ENCODE assay signal across 19 mouse cellular contexts in genomic region chr7:143288135-143288534, GRCm38 (mm10).
DNase-seq lines count a peak whose midpoint lies in the region; ATAC-seq and TF ChIP-seq lines count a peak whose summit lies in the region.
"Had no signal": no experiment of that assay in that cellular context is flagged by ENCODE, and none has a peak within 500 bp of the region (broad histone marks: within the 10 kb centered on the region; RNA-seq: fewer than 3 reads in every experiment).

No protein-coding gene starts in this region.

- H3K9me3 ChIP-seq in kidney, embryonic 16.5 days (ENCODE audit: low read length) = no peaks in the 10 kb centered on the region
- no peaks in the 10 kb centered on the region for H3K9me3 ChIP-seq in liver, embryonic 16.5 days (replicated peaks; ENCODE audit: control insufficient read depth, low read length)
- H3K9me3 ChIP-seq in liver, postnatal 0 days (ENCODE audit: low read length) = no peaks in the 10 kb centered on the region
- H3K9me3 ChIP-seq: embryonic facial prominence, embryonic 12.5 days; forebrain, embryonic 12.5 days; hindbrain, embryonic 13.5 days had no signal

- no peak for TF ChIP-seq EP300 in liver, postnatal 0 days (IDR thresholded peaks at IDR 0.05; ENCODE audit: low read depth)

- H3K27me3 ChIP-seq in kidney, embryonic 16.5 days (ENCODE audit: insufficient read depth, low read length) = no peaks in the 10 kb centered on the region
- no peaks in the 10 kb centered on the region for H3K27me3 ChIP-seq in liver, embryonic 16.5 days (ENCODE audit: control insufficient read depth, insufficient read depth, low read depth, low read length)
- H3K27me3 ChIP-seq in liver, postnatal 0 days (ENCODE audit: insufficient read depth, low read length) = no peaks in the 10 kb centered on the region
- H3K27me3 ChIP-seq: embryonic facial prominence, embryonic 12.5 days; hindbrain, embryonic 13.5 days; Patski had no signal

- peaks cover 44% of the 10 kb centered on the region for H3K4me1 ChIP-seq in kidney, embryonic 16.5 days (ENCODE audit: insufficient read depth, low read length)
- H3K4me1 ChIP-seq in liver, embryonic 16.5 days (ENCODE audit: control insufficient read depth, low read depth, low read length) = peaks cover 45% of the 10 kb centered on the region
- H3K4me1 ChIP-seq in liver, postnatal 0 days (ENCODE audit: insufficient read depth) = peaks cover 65% of the 10 kb centered on the region

- no peak overlapping the region for H3K9ac ChIP-seq in kidney, embryonic 16.5 days (replicated peaks; ENCODE audit: low read length)
- no peak overlapping the region for H3K9ac ChIP-seq in liver, embryonic 16.5 days (ENCODE audit: low read depth, low read length)
- no peak overlapping the region for H3K9ac ChIP-seq in liver, postnatal 0 days (replicated peaks)
- H3K9ac ChIP-seq: embryonic facial prominence, embryonic 12.5 days; forebrain, embryonic 12.5 days; hindbrain, embryonic 13.5 days had no signal

- TF ChIP-seq CTCF in liver, postnatal 0 days (IDR thresholded peaks at IDR 0.05; ENCODE audit: low read depth) = no peak

- H3K36me3 ChIP-seq in kidney, embryonic 16.5 days (ENCODE audit: insufficient read depth, low read length) = no peaks in the 10 kb centered on the region
- no peaks in the 10 kb centered on the region for H3K36me3 ChIP-seq in liver, embryonic 16.5 days (ENCODE audit: control insufficient read depth, insufficient read depth)
- H3K36me3 ChIP-seq in liver, postnatal 0 days (replicated peaks; ENCODE audit: insufficient read depth, low read length) = no peaks in the 10 kb centered on the region
- H3K36me3 ChIP-seq: embryonic facial prominence, embryonic 12.5 days; forebrain, embryonic 12.5 days; hindbrain, embryonic 13.5 days had no signal

- peak; percentile 12; the same call in 1 of the 2 replicates for ATAC-seq in kidney, embryonic 16.5 days (ENCODE audit: low FRiP score, low TSS enrichment)
- no peak for ATAC-seq in liver, embryonic 16.5 days (ENCODE audit: low read depth)
- ATAC-seq in liver, postnatal 0 days = no peak
- no peak for ATAC-seq in granulocyte monocyte progenitor cell, adult 5-6 weeks (replicated peaks; ENCODE audit: poor library complexity, severe bottlenecking)
- ATAC-seq: activated CD4-positive, CD25-positive, alpha-beta regulatory T cell, adult 4 months; forebrain, embryonic 16.5 days; Patski had no signal

- no peak overlapping the region for H3K4me3 ChIP-seq in kidney, embryonic 16.5 days (ENCODE audit: low read length)
- H3K4me3 ChIP-seq in liver, embryonic 16.5 days (ENCODE audit: low read depth, low read length) = no peak overlapping the region
- no peak overlapping the region for H3K4me3 ChIP-seq in liver, postnatal 0 days (ENCODE audit: low read depth, low read length)
- H3K4me3 ChIP-seq: embryonic facial prominence, embryonic 12.5 days; forebrain, embryonic 12.5 days; hindbrain, embryonic 13.5 days had no signal

- DNase-seq in kidney, adult 8-10 months = no peak
- DNase-seq in liver, postnatal 0 days = no peak
- DNase-seq in large intestine, adult 2 months (ENCODE audit: low read depth, low spot score) = peak; percentile 47
- DNase-seq: adrenal gland, postnatal 14 days; cerebellum, adult 11-12 months; cerebellum, adult 9-10 months; cerebellum, postnatal 25 days; gastrocnemius, postnatal 25 days; heart, adult 11 months; heart, postnatal 14 days had no signal

- WGBS in kidney, embryonic 16.5 days = 57% methylated on average over 7 of the region's 7 CpGs
- WGBS in liver, embryonic 16.5 days (ENCODE audit: insufficient replicate concordance) = 71% methylated on average over 7 of the region's 7 CpGs
- WGBS in liver, postnatal 0 days (ENCODE audit: insufficient replicate concordance) = 70% methylated on average over 7 of the region's 7 CpGs
- 32% methylated on average over 7 of the region's 7 CpGs for WGBS in large intestine, adult 2 months

- no peak overlapping the region for H3K4me2 ChIP-seq in kidney, embryonic 16.5 days (replicated peaks; ENCODE audit: low read depth, low read length)
- no peak overlapping the region for H3K4me2 ChIP-seq in liver, embryonic 16.5 days (ENCODE audit: low read depth, low read length)
- H3K4me2 ChIP-seq in liver, postnatal 0 days (ENCODE audit: low read depth, low read length) = no peak overlapping the region
- H3K4me2 ChIP-seq: embryonic facial prominence, embryonic 12.5 days; forebrain, embryonic 12.5 days; hindbrain, embryonic 13.5 days had no signal

- no peak overlapping the region for H3K27ac ChIP-seq in kidney, embryonic 16.5 days (ENCODE audit: low read length)
- peak overlapping the region; percentile 56; the same call in 1 of the 2 replicates for H3K27ac ChIP-seq in liver, embryonic 16.5 days (ENCODE audit: low read length)
- no peak overlapping the region for H3K27ac ChIP-seq in liver, postnatal 0 days (ENCODE audit: low read depth)
- H3K27ac ChIP-seq: embryonic facial prominence, embryonic 12.5 days; forebrain, embryonic 12.5 days; hindbrain, embryonic 13.5 days had no signal
